Mouse (Mus musculus): ENCODE measurements around the gene Abtb1. TPM values are rescaled to one million over a fixed set of nuclear protein-coding genes. Genes with fewer than 3 reads are reported as not detected.
A peak's percentile ranks its signal among the peaks of the same experiment; 100 is the strongest.

The Abtb1 gene
- polyA plus RNA-seq, 1 experiment from 2014 or later: 26.1 TPM

DNA sequence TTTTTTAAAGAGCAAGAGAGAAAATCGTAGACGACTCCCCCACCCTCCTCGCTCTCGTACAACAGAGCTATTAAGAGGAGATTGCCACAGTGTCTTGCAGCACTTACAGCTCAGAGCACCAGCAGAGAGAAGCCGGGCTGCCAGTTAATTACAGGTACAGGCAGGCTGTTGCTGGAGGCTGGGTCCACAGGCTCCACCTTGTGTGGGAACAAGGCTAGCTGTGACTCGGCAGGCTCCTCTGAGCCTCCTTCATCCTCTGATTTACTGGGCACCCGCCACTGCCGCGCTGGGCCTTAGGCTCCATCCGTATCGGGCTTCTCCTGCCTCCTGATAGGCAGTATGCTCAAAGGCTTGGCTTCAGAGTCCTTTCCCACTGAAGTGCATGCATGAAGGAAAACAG is 53.6 kb downstream of the Abtb1 start:
- Histone ChIP-seq H3K9ac (ENCODE audit: low read length) (no peak overlapping the region), H3K9me3 (ENCODE audit: control insufficient read depth, low read length) (no peaks in the 10 kb centered on the region), H3K4me2 (replicated peaks; ENCODE audit: low read depth) (no peak overlapping the region), H3K4me1 (replicated peaks; ENCODE audit: control insufficient read depth, insufficient read depth) (peaks cover 8% of the 10 kb centered on the region), H3K4me3 (ENCODE audit: low read depth, low read length) (no peak overlapping the region), H3K36me3 (ENCODE audit: control insufficient read depth, insufficient read depth, low read length) (no peaks in the 10 kb centered on the region), H3K27me3 (ENCODE audit: control insufficient read depth, insufficient read depth, low read length) (no peaks in the 10 kb centered on the region), H3K27ac (replicated peaks) (peak overlapping the region; percentile 96)
- TF ChIP-seq EP300 (optimal IDR thresholded peaks at IDR 0.05) (no peak), CTCF (IDR thresholded peaks at IDR 0.05; ENCODE audit: low read depth) (peak; percentile 29; the same call in 1 of the 2 replicates)
- DNase-seq (ENCODE audit: low spot score) (no peak), ATAC-seq (ENCODE audit: low FRiP score, low TSS enrichment) (no peak)
- WGBS: 57% methylated on average over 11 of the region's 11 CpGs

GRCm38 (mm10) chr6:88787496-88787895 is 54.3 kb downstream of the Abtb1 start:
- peaks cover 8% of the 10 kb centered on the region for H3K4me1 ChIP-seq (replicated peaks; ENCODE audit: control insufficient read depth, insufficient read depth)
- 43% methylated on average over 14 of the region's 14 CpGs for WGBS
- H3K4me2 ChIP-seq (replicated peaks; ENCODE audit: low read depth): no peak overlapping the region
- H3K9ac ChIP-seq (ENCODE audit: low read length): peak overlapping the region; percentile 18; the same call in 1 of the 2 replicates
- ATAC-seq (ENCODE audit: low FRiP score, low TSS enrichment) (peak; percentile 39; the same call in 1 of the 2 replicates), DNase-seq (ENCODE audit: low spot score) (no peak)
- H3K27ac ChIP-seq (replicated peaks): peak overlapping the region; percentile 96
- no peak for TF ChIP-seq EP300 (optimal IDR thresholded peaks at IDR 0.05)
- TF ChIP-seq CTCF (IDR thresholded peaks at IDR 0.05; ENCODE audit: low read depth): no peak
- H3K36me3 ChIP-seq (ENCODE audit: control insufficient read depth, insufficient read depth, low read length): no peaks in the 10 kb centered on the region
- H3K27me3 ChIP-seq (ENCODE audit: control insufficient read depth, insufficient read depth, low read length): no peaks in the 10 kb centered on the region
- H3K4me3 ChIP-seq (ENCODE audit: low read depth, low read length): no peak overlapping the region
- H3K9me3 ChIP-seq (ENCODE audit: control insufficient read depth, low read length): no peaks in the 10 kb centered on the region

GRCm38 (mm10) chr6:88786732-88787445 is 54.9 kb downstream of the Abtb1 start:
- WGBS: 60% methylated on average over 15 of the region's 15 CpGs
- peaks cover 6% of the 10 kb centered on the region for H3K4me1 ChIP-seq (replicated peaks; ENCODE audit: control insufficient read depth, insufficient read depth)
- DNase-seq (ENCODE audit: low spot score): no peak
- no peak overlapping the region for H3K4me3 ChIP-seq (ENCODE audit: low read depth, low read length)
- ATAC-seq (ENCODE audit: low FRiP score, low TSS enrichment): no peak
- no peaks in the 10 kb centered on the region for H3K9me3 ChIP-seq (ENCODE audit: control insufficient read depth, low read length)
- peak; percentile 26 for TF ChIP-seq EP300 (optimal IDR thresholded peaks at IDR 0.05)
- no peak for TF ChIP-seq CTCF (IDR thresholded peaks at IDR 0.05; ENCODE audit: low read depth)
- peak overlapping the region; percentile 38; the same call in 1 of the 2 replicates for H3K9ac ChIP-seq (ENCODE audit: low read length)
- peaks cover under 1% of the 10 kb centered on the region; the same call in 1 of the 2 replicates for H3K36me3 ChIP-seq (ENCODE audit: control insufficient read depth, insufficient read depth, low read length)
- peak overlapping the region; percentile 96 for H3K27ac ChIP-seq (replicated peaks)
- no peaks in the 10 kb centered on the region for H3K27me3 ChIP-seq (ENCODE audit: control insufficient read depth, insufficient read depth, low read length)
- no peak overlapping the region for H3K4me2 ChIP-seq (replicated peaks; ENCODE audit: low read depth)

Other genes with a start within 250 kb of the Abtb1 start
- 0.28 and 0.62 TPM in 2 replicates for gene Kbtbd12, start 204.0 kb downstream of the Abtb1 start, polyA plus RNA-seq (2015; fragmentation: Nextera tagmentation; extraction: Ambion mirVana)
- 117 and 127 TPM in 2 replicates for gene Mgll, start 117.6 kb downstream of the Abtb1 start, polyA plus RNA-seq (2015; fragmentation: Nextera tagmentation; extraction: Ambion mirVana)
- 31.4 and 38.5 TPM in 2 replicates for gene Podxl2, start 33.1 kb upstream of the Abtb1 start, polyA plus RNA-seq (2015; fragmentation: Nextera tagmentation; extraction: Ambion mirVana)
- gene Mcm2, start 56.8 kb upstream of the Abtb1 start, polyA plus RNA-seq (2015; fragmentation: Nextera tagmentation; extraction: Ambion mirVana): 24.2 and 25.0 TPM in 2 replicates
- 39.8 and 42.8 TPM in 2 replicates for gene Tpra1, start 60.3 kb upstream of the Abtb1 start, polyA plus RNA-seq (2015; fragmentation: Nextera tagmentation; extraction: Ambion mirVana)